Mouse (Mus musculus) hindbrain, postnatal 0 days (tissue): ENCODE measurements around the gene Fggy. TPM values are rescaled to one million over a fixed set of nuclear protein-coding genes. Genes with fewer than 3 reads are reported as not detected.

ENCODE experiments used
- ATAC-seq: fragments of 200-750 bp; cut with Nextera tagmentation; 2 replicates; pipeline ENCODE4 v1.8.0; 2017; ENCODE audit warnings: mild to moderate bottlenecking, moderate TSS enrichment, moderate library complexity
- DNase-seq: peaks from one replicate; pipeline ENCODE4 v3.0.0-alpha.2; 2015; ENCODE audit warnings: low spot score
- H3K27ac ChIP-seq: fragments of 300-500 bp; sonication (generic); 2 replicates; pipeline ENCODE4 v1.5.1; 2014; ENCODE audit warnings: mild to moderate bottlenecking
- H3K27me3 ChIP-seq: fragments of 300-500 bp; sonication (generic); 2 replicates; pipeline ENCODE4 v1.6.1; 2014; ENCODE audit warnings: low read length, mixed read lengths; ENCODE audit not compliant: insufficient read depth
- H3K36me3 ChIP-seq: fragments of 300-500 bp; sonication (generic); 2 replicates; pipeline ENCODE4 v1.6.1; 2014; ENCODE audit warnings: low read length, mixed read lengths; ENCODE audit not compliant: insufficient read depth
- H3K4me1 ChIP-seq: fragments of 300-500 bp; sonication (generic); 2 replicates; pipeline ENCODE4 v1.6.1; 2014; ENCODE audit warnings: antibody characterized with exemption, low read length, mixed read lengths; ENCODE audit not compliant: insufficient read depth
- H3K4me2 ChIP-seq: fragments of 300-500 bp; sonication (generic); 2 replicates; pipeline ENCODE4 v1.6.1; 2014; ENCODE audit warnings: low read depth, mild to moderate bottlenecking, low read length, moderate library complexity, mixed read lengths
- H3K4me3 ChIP-seq: fragments of 300-500 bp; sonication (generic); 2 replicates; pipeline ENCODE4 v1.5.1; 2014; ENCODE audit warnings: low read length
- H3K9ac ChIP-seq: fragments of 300-500 bp; sonication (generic); replicated peaks from 2 replicates; pipeline ENCODE4 v1.6.1; 2014; ENCODE audit warnings: mild to moderate bottlenecking, low read length, moderate library complexity, mixed read lengths
- H3K9me3 ChIP-seq: fragments of 300-500 bp; sonication (generic); 2 replicates; pipeline ENCODE4 v1.6.1; 2016; ENCODE audit warnings: low read length, mixed read lengths
- CTCF ChIP-seq: IDR thresholded peaks from 2 replicates; pipeline ENCODE4 v1.5.1; 2016; ENCODE audit warnings: antibody characterized with exemption, control low read depth, low read depth
- WGBS: fragments of 180-500 bp; shearing (Covaris S2); extraction: QIAGEN DNeasy Blood & Tissue Kit; methylation state at CpG from one replicate; pipeline ENCODE4 v1.1.7; 2014; 5-methylcytosine and 5-hydroxymethylcytosine counted together
- polyA plus RNA-seq: library from polyadenylated mRNA; unstranded; fragments of >200 nt; fragmentation: Nextera tagmentation; extraction: Ambion mirVana; gene quantifications from 2 replicates; pipeline ENCODE4 v1.2.1, GENCODE M21; 2015
- total RNA-seq: library from RNA; depleted of rRNA; stranded (reverse); fragments of >200 nt; gene quantifications from 2 replicates; pipeline ENCODE4 v1.2.3, GENCODE M21; 2014

Fggy gene
- total and polyA plus RNA-seq, 2 experiments from 2014 or later = 7.0 to 7.1 TPM

- Histone ChIP-seq H3K9me3 (no peaks in the 10 kb centered on the region), H3K4me3 (no peak overlapping the region), H3K4me2 (no peak overlapping the region), H3K9ac (no peak overlapping the region), H3K36me3 (no peaks in the 10 kb centered on the region), H3K4me1 (no peaks in the 10 kb centered on the region), H3K27me3 (no peaks in the 10 kb centered on the region), H3K27ac (no peak overlapping the region)
- TF ChIP-seq CTCF = no peak
- DNase-seq (no peak), ATAC-seq (no peak)
- 56% methylated on average over 2 of the region's 2 CpGs for WGBS
Observed at GRCm38 (mm10) chr4:95787609-95788008, 230.3 kb downstream of the Fggy start.

GRCm38 (mm10) chr4:95788867-95789266 lies 231.6 kb downstream of the Fggy start:
- no peak for TF ChIP-seq CTCF
- WGBS = 51% methylated on average over 2 of the region's 2 CpGs

DNA sequence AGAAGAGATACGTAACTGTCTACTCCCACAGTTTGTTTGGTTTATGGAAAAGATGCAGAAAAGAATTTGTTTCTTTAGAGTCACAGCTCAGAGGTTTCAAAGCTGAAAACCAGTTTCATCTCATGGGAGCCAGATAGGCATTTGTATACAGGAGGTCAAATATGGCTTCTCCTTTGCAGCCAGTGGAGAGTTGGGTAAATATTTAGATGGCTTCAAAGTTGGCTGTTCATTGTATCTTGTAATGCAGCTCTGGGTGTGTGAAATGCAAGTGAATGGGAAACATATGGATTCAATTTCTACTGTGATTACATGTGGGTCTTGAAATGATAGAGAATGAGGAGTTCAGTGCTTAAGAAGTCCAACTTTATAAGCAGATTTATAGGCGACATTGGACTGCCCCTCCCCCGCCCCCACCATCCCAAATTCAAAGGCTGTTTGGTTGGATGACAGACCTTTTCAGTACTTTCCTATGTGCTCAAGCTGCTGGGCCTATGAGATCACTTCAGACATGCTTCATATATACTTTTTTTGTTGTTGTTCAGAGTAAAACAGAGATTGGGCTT lies 234.7 kb downstream of the Fggy start:
- DNase-seq (no peak), ATAC-seq (no peak)
- H3K27me3 ChIP-seq = no peaks in the 10 kb centered on the region
- no peak overlapping the region for H3K4me3 ChIP-seq
- TF ChIP-seq CTCF = no peak
- H3K27ac ChIP-seq = no peak overlapping the region
- H3K36me3 ChIP-seq = no peaks in the 10 kb centered on the region
- WGBS = 94% methylated on average over 3 of the region's 3 CpGs
- no peaks in the 10 kb centered on the region for H3K4me1 ChIP-seq
- no peaks in the 10 kb centered on the region for H3K9me3 ChIP-seq
- H3K4me2 ChIP-seq = no peak overlapping the region
- no peak overlapping the region for H3K9ac ChIP-seq

More at GRCm38 (mm10) chr4:95788867-95789266, 231.6 kb downstream of the Fggy start:
- DNase-seq (no peak), ATAC-seq (no peak)
- H3K4me3 ChIP-seq = no peak overlapping the region
- H3K9ac ChIP-seq = no peak overlapping the region
- no peaks in the 10 kb centered on the region for H3K9me3 ChIP-seq
- H3K4me1 ChIP-seq = no peaks in the 10 kb centered on the region
- H3K27ac ChIP-seq = no peak overlapping the region
- no peak overlapping the region for H3K4me2 ChIP-seq
- no peaks in the 10 kb centered on the region for H3K27me3 ChIP-seq
- no peaks in the 10 kb centered on the region for H3K36me3 ChIP-seq

DNA sequence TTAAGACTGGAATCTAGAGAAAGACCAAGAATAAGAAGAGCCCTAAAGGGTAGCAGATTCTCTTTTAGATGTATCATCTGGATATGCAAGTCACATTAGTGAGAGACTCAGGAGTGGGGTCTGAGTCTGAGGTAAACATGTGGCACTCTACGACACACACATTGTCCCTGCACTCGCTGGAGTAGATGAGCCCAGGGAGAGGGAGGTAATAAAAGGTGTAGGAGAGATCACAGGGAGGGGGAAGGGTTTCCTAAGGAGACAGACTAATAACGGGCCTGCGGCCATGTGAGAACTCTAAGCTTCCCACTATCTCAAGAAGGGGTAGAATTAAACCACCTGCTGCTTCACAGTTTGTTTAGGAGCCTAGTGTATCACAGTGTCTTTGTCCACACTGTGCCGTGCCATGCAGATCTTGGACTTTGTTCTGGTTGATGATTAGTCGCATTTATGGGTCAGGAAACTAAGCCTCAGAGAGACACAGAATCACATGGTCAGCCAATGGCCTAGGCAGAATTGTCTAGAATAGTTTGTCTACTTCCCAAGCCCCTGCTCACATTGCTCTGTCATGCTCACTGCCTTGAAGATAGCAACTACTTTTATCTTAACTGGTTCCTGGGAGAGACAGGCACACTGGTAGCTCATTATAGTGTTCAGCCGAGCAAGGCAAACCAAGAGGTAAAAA lies 236.5 kb downstream of the Fggy start:
- TF ChIP-seq CTCF = no peak

GRCm38 (mm10) chr4:95794651-95795050 lies 237.3 kb downstream of the Fggy start:
- Histone ChIP-seq H3K9me3 (no peaks in the 10 kb centered on the region), H3K4me3 (no peak overlapping the region), H3K36me3 (no peaks in the 10 kb centered on the region), H3K9ac (no peak overlapping the region), H3K4me1 (no peaks in the 10 kb centered on the region), H3K27ac (no peak overlapping the region), H3K27me3 (no peaks in the 10 kb centered on the region), H3K4me2 (no peak overlapping the region)
- 78% methylated on average over 6 of the region's 6 CpGs for WGBS
- DNase-seq = no peak
- TF ChIP-seq CTCF = no peak
- ATAC-seq = no peak

More for the DNA sequence above, 236.5 kb downstream of the Fggy start:
- no peak overlapping the region for H3K27ac ChIP-seq
- no peak for DNase-seq
- no peaks in the 10 kb centered on the region for H3K9me3 ChIP-seq
- 56% methylated on average over 7 of the region's 7 CpGs for WGBS
- no peak overlapping the region for H3K9ac ChIP-seq
- ATAC-seq = no peak
- no peaks in the 10 kb centered on the region for H3K27me3 ChIP-seq
- no peak overlapping the region for H3K4me3 ChIP-seq
- H3K4me1 ChIP-seq = no peaks in the 10 kb centered on the region
- no peaks in the 10 kb centered on the region for H3K36me3 ChIP-seq
- H3K4me2 ChIP-seq = no peak overlapping the region

GRCm38 (mm10) chr4:95795283-95795682 lies 238.0 kb downstream of the Fggy start:
- no peak for TF ChIP-seq CTCF
- Histone ChIP-seq H3K9me3 (no peaks in the 10 kb centered on the region), H3K27ac (no peak overlapping the region), H3K36me3 (no peaks in the 10 kb centered on the region), H3K4me1 (no peaks in the 10 kb centered on the region), H3K4me3 (no peak overlapping the region), H3K9ac (no peak overlapping the region), H3K27me3 (no peaks in the 10 kb centered on the region), H3K4me2 (no peak overlapping the region)
- no peak for ATAC-seq
- no peak for DNase-seq
- WGBS = 79% methylated on average over 2 of the region's 2 CpGs

DNA sequence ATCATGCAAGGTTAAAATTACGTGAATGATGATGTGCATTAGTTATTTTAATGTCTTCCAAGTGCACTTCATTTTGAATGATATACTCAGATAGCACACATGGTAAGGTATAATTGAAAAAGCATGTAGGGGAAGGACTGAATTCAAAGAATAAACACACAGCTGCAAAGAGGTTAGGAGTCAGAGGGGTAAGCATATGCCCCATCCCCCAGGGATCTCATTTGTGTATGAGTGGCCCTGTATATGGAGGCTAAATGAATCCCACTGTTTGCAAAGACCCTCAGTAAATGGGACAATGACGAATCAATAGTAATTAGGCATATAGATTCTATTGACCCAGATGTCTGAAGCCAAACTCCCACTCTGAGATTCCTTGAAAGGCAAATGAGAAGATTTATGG lies 262.3 kb downstream of the Fggy start:
- H3K4me3 ChIP-seq = no peak overlapping the region
- TF ChIP-seq CTCF = no peak
- no peak overlapping the region for H3K27ac ChIP-seq
- H3K9ac ChIP-seq = no peak overlapping the region
- H3K4me1 ChIP-seq = no peaks in the 10 kb centered on the region
- H3K4me2 ChIP-seq = no peak overlapping the region
- H3K9me3 ChIP-seq = no peaks in the 10 kb centered on the region
- ATAC-seq (no peak), DNase-seq (no peak)
- H3K27me3 ChIP-seq = no peaks in the 10 kb centered on the region
- WGBS = 56% methylated on average over 2 of the region's 2 CpGs
- no peaks in the 10 kb centered on the region for H3K36me3 ChIP-seq
